Mouse (Mus musculus): ENCODE results near the gene Lama2.
"Not testable (repeated sequence)": the region's sequence is repeated elsewhere in the genome, so short reads cannot be mapped to it uniquely, and the experiment has no call there.

Lama2 gene

GRCm38 (mm10) chr10:26939549-26939948 is 680.0 kb downstream of the Lama2 start:
- no peak for DNase-seq (ENCODE audit: extremely low spot score, low read depth, low spot score)

- DNase-seq (ENCODE audit: extremely low spot score, low read depth, low spot score): not testable (repeated sequence)
Measured at GRCm38 (mm10) chr10:26938464-26938863, 681.1 kb downstream of the Lama2 start.

DNA sequence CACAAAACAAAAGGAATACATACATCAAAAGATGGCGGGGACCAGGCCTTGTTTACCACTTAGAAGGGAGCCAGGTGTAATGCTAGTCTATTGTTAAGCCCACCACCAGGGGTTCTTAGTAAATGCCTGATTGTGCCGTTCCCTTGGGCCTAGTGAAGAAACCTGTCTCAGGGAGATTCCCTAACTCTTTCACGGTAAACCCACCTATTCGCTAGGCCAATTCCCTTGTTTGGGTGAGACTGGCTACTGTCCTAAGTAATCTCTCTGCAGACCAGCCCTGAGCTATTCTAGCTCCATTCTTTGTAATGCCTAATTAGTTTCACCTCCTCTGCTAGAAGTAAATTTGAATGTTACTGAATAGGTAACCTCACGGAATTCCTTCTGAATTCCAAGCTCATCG is 683.5 kb downstream of the Lama2 start:
- DNase-seq (ENCODE audit: extremely low spot score, low read depth, low spot score): not testable (repeated sequence)

All from hindlimb bud, embryonic 11.5 days (tissue).